Mouse (Mus musculus) neural tube, embryonic 14.5 days (tissue): Measurements from ENCODE around the gene Golm1. TPM values are rescaled to one million over a fixed set of nuclear protein-coding genes. Genes with fewer than 3 reads are reported as not detected.

ENCODE experiments used
- ATAC-seq: fragments of 200-750 bp; cut with Nextera tagmentation; 2 replicates; pipeline ENCODE4 v1.8.0; 2017; ENCODE audit warnings: low read depth, mild to moderate bottlenecking, moderate TSS enrichment, moderate library complexity
- H3K27ac ChIP-seq: fragments of 300-500 bp; sonication (generic); 2 replicates; pipeline ENCODE4 v1.5.1; 2014; ENCODE audit warnings: low read depth, mild to moderate bottlenecking, control low read depth, low read length, moderate library complexity, mixed read lengths
- H3K27me3 ChIP-seq: fragments of 300-500 bp; sonication (generic); 2 replicates; pipeline ENCODE4 v1.6.1; 2014; ENCODE audit warnings: low read length; ENCODE audit not compliant: control insufficient read depth, insufficient read depth
- H3K36me3 ChIP-seq: fragments of 300-500 bp; sonication (generic); 2 replicates; pipeline ENCODE4 v1.6.1; 2014; ENCODE audit warnings: low read length, mixed read lengths; ENCODE audit not compliant: control insufficient read depth, insufficient read depth
- H3K4me1 ChIP-seq: fragments of 300-500 bp; sonication (generic); 2 replicates; pipeline ENCODE4 v1.6.1; 2014; ENCODE audit warnings: low read length; ENCODE audit not compliant: control insufficient read depth, insufficient read depth
- H3K4me2 ChIP-seq: fragments of 300-500 bp; sonication (generic); 2 replicates; pipeline ENCODE4 v1.6.1; 2014; ENCODE audit warnings: mild to moderate bottlenecking, low read depth, low read length, control low read depth
- H3K4me3 ChIP-seq: fragments of 300-500 bp; sonication (generic); 2 replicates; pipeline ENCODE4 v1.5.1; 2014; ENCODE audit warnings: low read depth, low read length, control low read depth, mixed read lengths
- H3K9ac ChIP-seq: fragments of 300-500 bp; sonication (generic); replicated peaks from 2 replicates; pipeline ENCODE4 v1.6.1; 2014; ENCODE audit warnings: low read depth, mild to moderate bottlenecking, control low read depth, low read length, mixed read lengths
- H3K9me3 ChIP-seq: fragments of 300-500 bp; sonication (generic); 2 replicates; pipeline ENCODE4 v1.6.1; 2016; ENCODE audit warnings: low read length; ENCODE audit not compliant: control insufficient read depth
- WGBS: fragments of 180-500 bp; shearing (Covaris S2); extraction: QIAGEN DNeasy Blood & Tissue Kit; methylation state at CpG from one replicate; pipeline ENCODE4 v1.1.7; 2014; 5-methylcytosine and 5-hydroxymethylcytosine counted together
- polyA plus RNA-seq: library from polyadenylated mRNA; unstranded; fragments of >200 nt; fragmentation: Nextera tagmentation; extraction: Ambion mirVana; gene quantifications from 2 replicates; pipeline ENCODE4 v1.2.1, GENCODE M21; 2014

The Golm1 gene
- polyA plus RNA-seq, 1 experiment from 2014 or later: 21.4 TPM

DNA sequence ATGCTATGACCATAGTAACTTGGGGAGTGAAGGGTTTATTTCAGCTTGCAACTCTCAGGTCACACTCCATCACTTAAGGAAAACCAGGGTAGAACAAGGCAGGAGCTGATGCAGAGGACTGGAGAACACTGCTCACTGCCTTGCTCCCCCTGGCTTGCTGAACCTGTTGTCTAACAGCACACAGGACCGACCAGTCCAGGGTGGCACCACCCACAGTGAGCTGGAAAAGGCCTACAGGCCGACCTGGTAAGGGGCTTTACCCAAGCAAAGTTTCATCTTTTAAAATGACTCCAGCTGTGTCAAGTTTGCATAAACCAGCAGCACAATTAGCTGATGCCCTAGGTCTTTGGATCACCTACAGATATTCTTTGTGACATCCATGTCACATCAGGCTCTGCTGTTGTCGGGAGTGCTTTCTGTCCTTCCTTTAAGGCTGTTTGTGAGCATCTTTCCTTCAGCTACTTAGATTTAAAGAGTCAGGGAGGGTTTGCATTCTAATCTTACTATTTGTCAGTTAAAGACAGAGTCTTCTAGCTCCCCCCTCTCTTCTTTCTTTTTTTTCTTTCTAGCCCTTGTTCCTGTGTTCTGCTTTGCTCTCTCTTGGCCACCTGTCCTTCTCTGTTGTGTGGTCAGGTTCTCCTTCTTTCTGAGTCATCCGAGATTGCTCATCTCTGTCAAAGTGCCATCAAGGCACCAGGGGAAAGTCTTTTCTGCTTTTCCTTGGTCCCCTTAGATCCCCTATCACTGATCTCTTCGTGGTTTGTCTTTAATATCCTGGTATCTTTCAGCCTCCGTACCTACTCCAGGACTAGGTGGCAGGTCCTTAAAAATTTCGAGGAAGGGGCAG, 53.7 kb downstream of the Golm1 start:
- H3K4me1 ChIP-seq: no peaks in the 10 kb centered on the region
- peaks cover 70% of the 10 kb centered on the region for H3K36me3 ChIP-seq
- no peak overlapping the region for H3K27ac ChIP-seq
- no peak overlapping the region for H3K4me3 ChIP-seq
- no peaks in the 10 kb centered on the region for H3K9me3 ChIP-seq
- WGBS: 94% methylated on average over 7 of the region's 7 CpGs
- H3K4me2 ChIP-seq: no peak overlapping the region
- ATAC-seq: no peak
- no peak overlapping the region for H3K9ac ChIP-seq
- no peaks in the 10 kb centered on the region for H3K27me3 ChIP-seq

DNA sequence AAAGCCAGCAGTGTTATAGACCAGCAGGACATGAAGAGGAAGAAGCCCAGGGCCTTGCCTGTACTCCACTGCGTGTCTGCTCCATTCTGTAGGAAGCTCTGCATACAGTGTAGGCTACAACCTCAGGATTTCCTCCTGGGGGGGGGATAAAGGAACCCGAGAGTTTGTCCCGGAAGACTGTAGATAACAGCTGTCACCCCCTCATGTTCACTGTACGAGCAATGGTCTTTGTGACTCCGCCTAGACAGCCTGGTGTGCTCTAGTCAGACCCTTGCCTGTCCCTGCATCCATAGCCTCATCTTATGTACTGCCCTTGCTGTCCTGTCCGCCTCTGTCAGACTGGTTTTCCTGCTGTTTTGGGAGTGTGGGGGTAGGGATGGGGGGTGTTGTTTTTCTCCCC, 57.1 kb downstream of the Golm1 start:
- 90% methylated on average over 6 of the region's 6 CpGs for WGBS

DNA sequence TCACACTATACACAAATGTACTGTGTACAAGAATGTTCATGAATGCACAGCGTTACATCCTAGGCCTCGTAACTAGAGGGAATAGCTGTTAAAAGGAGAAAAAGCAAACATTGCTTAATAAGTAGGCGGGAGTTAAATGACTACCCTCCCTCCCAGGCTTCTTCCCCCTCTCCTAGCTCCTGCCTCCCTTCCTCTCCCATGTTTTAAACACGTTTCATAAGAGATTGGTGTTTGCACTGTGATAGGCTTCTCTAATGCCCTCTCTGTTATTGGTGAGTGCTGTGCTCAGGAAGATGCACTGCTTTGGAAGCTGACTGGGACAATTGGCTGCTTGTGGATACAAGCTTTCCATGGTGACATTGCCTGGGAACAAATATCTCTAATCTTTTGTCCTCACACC, 60.1 kb downstream of the Golm1 start:
- peaks cover 54% of the 10 kb centered on the region for H3K36me3 ChIP-seq
- ATAC-seq: no peak
- H3K27ac ChIP-seq: no peak overlapping the region

More for the DNA sequence above, 57.1 kb downstream of the Golm1 start:
- H3K36me3 ChIP-seq: peaks cover 59% of the 10 kb centered on the region
- H3K4me3 ChIP-seq: no peak overlapping the region
- no peak overlapping the region for H3K4me2 ChIP-seq
- no peaks in the 10 kb centered on the region for H3K27me3 ChIP-seq
- no peak overlapping the region for H3K27ac ChIP-seq
- no peaks in the 10 kb centered on the region for H3K9me3 ChIP-seq
- H3K4me1 ChIP-seq: no peaks in the 10 kb centered on the region
- ATAC-seq: no peak
- H3K9ac ChIP-seq: no peak overlapping the region

DNA sequence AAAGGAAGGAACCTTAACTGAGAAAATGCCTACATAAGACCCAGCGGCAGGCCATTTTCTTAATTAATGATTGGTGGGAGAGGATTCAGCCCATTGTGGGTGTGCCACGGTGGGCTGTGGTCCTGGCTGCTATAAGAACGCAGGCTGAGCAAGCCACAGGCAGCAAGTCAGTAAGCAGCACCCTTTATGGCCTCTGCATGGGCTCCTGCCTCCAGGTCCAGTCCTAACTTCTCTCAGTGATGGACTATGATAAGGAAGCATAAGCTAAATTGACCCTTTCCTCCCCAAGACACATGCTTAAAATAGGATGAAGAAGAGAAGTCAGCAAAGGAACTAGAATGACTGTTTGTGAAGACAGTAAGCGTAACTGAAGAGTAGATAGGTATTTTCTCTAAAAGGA, 60.5 kb downstream of the Golm1 start:
- H3K36me3 ChIP-seq: peaks cover 56% of the 10 kb centered on the region

More for the DNA sequence above, 60.1 kb downstream of the Golm1 start:
- Histone ChIP-seq H3K4me3 (no peak overlapping the region), H3K9me3 (no peaks in the 10 kb centered on the region), H3K27me3 (no peaks in the 10 kb centered on the region), H3K9ac (no peak overlapping the region), H3K4me1 (no peaks in the 10 kb centered on the region), H3K4me2 (no peak overlapping the region)
- WGBS: 91% methylated on average over 4 of the region's 4 CpGs

DNA sequence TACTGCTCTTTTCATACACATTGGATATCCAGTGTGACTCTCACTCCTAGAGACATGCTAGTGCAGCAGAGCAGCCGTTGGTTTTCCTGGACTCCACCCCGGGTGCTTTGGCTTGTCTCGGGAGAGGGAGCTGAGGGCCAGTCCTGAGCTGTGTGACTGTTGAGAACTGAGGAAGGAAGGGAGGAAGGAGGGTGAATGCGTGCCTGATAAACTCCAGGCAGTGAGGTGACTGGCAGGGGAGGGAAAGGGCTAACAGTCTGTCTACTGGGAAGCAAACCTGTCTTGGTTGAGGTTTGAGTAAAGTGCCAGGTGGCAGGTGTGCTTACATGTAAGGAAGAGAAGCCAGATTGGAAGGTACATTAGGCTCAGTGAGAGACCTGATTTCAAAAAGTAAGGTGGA, 61.7 kb downstream of the Golm1 start:
- H3K9me3 ChIP-seq: no peaks in the 10 kb centered on the region
- no peak overlapping the region for H3K4me2 ChIP-seq
- no peaks in the 10 kb centered on the region for H3K27me3 ChIP-seq
- H3K4me3 ChIP-seq: no peak overlapping the region
- 90% methylated on average over 4 of the region's 4 CpGs for WGBS
- H3K27ac ChIP-seq: no peak overlapping the region
- H3K9ac ChIP-seq: no peak overlapping the region
- no peak for ATAC-seq
- peaks cover 58% of the 10 kb centered on the region for H3K36me3 ChIP-seq
- H3K4me1 ChIP-seq: no peaks in the 10 kb centered on the region

More for the DNA sequence above, 60.5 kb downstream of the Golm1 start:
- Histone ChIP-seq H3K27ac (no peak overlapping the region), H3K27me3 (no peaks in the 10 kb centered on the region), H3K4me1 (no peaks in the 10 kb centered on the region), H3K4me2 (no peak overlapping the region), H3K9ac (no peak overlapping the region), H3K4me3 (no peak overlapping the region), H3K9me3 (no peaks in the 10 kb centered on the region)
- 69% methylated on average over 4 of the region's 4 CpGs for WGBS
- ATAC-seq: no peak

DNA sequence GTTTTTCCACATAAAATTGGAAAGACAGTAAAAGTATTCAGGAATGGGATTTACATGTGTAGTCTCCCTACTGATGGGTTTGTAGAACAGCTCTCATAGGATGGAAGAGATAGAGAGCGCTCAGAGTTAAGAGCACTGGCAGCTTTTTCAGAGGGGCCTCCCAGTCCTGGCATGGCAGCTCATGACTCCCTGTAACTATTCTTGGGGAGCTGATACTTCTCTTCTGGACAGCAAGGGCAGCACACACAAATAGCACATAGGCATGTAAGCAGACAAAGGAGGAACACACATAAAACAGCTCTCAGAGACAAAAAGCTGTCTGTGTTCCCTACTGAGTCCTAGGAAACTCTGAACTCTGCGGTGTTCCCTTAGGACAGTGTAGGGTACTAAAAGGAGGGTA, 65.2 kb downstream of the Golm1 start:
- WGBS: 97% methylated on average over 2 of the region's 2 CpGs
- peaks cover 69% of the 10 kb centered on the region for H3K36me3 ChIP-seq
- ATAC-seq: no peak
- H3K27me3 ChIP-seq: no peaks in the 10 kb centered on the region
- H3K27ac ChIP-seq: no peak overlapping the region
- no peak overlapping the region for H3K4me3 ChIP-seq
- no peaks in the 10 kb centered on the region for H3K9me3 ChIP-seq
- no peak overlapping the region for H3K4me2 ChIP-seq
- H3K4me1 ChIP-seq: no peaks in the 10 kb centered on the region
- H3K9ac ChIP-seq: no peak overlapping the region

DNA sequence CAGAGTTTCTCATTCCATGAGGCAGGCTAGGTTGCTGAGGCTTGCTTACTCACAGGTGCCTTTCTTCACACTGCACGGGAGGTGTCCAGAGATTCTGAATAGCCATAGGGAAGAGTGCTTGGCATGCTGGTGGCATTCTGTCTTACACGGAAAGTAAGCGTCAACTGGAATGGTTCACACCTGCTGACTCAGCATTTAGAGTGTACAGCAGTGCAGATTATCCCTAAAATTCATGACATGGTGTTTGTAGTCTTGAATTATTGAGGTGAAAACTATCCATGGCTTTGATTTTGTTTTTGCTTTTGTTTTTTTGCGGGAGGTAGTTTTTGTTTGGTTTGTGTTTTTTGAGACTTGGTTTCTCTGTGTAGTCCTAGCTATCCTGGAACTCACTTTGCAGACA, 65.7 kb downstream of the Golm1 start:
- Histone ChIP-seq H3K9me3 (no peaks in the 10 kb centered on the region), H3K4me3 (no peak overlapping the region), H3K4me1 (no peaks in the 10 kb centered on the region), H3K27me3 (no peaks in the 10 kb centered on the region), H3K27ac (no peak overlapping the region), H3K4me2 (no peak overlapping the region), H3K9ac (no peak overlapping the region), H3K36me3 (peaks cover 64% of the 10 kb centered on the region)
- WGBS: 91% methylated on average over 4 of the region's 4 CpGs
- no peak for ATAC-seq

DNA sequence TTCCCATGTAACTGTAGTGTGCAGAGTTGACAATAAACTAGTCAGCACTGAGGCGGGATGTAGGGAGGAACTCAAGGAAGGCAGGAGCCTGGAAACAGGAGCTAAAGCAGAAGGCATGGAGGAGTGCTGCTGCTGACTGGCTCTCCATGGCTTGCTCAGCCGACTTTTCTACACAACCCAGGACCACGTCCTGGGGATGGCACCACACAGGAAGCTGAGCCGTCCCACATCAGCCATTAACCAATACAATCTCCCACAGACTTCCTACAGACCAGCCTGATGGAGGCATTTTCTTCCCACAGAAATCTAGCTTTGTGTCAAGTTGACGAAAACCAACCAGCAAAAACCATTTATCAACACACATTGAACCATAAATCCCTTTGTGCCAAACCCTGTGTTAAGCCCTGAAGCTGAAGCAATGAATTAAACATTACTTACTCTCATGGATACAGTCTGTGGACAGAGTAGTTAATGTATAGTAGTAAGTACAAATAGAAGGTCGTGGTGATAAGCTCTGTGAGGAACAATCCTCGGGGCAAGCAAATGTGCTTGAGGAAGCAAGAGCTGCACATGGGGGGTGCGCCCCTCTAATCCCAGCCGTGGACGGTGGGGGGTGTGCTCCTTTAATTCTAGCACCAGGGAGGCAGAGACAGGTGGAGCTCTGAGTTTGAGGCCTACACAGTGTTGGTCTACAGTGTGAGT, 70.2 kb downstream of the Golm1 start:
- H3K9me3 ChIP-seq: no peaks in the 10 kb centered on the region
- WGBS: 80% methylated on average over 10 of the region's 10 CpGs
- ATAC-seq: no peak
- no peaks in the 10 kb centered on the region for H3K4me1 ChIP-seq
- H3K27ac ChIP-seq: no peak overlapping the region
- no peak overlapping the region for H3K4me3 ChIP-seq
- peaks cover 72% of the 10 kb centered on the region for H3K36me3 ChIP-seq
- no peak overlapping the region for H3K4me2 ChIP-seq
- no peak overlapping the region for H3K9ac ChIP-seq
- no peaks in the 10 kb centered on the region for H3K27me3 ChIP-seq

DNA sequence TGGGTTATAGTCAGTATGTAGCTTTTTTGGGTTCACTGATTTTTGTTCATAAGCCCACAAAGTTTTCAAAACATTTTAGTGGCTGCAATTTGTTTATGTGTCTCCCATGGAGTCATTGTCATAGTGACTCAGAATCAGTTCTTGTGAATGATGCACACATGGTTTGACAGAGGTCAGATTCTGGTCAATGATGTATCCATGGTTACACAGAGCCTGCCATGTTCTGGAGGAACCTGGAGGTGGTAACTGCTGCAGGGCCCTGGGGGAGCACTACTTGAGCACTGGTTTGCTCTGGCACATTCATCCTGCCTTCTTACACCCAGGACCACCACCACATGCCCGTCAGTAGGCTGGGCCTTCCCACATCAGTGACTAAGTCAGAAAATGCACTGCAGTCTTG, 71.1 kb downstream of the Golm1 start:
- 56% methylated on average over 1 of the region's 1 CpGs for WGBS
- H3K36me3 ChIP-seq: peaks cover 73% of the 10 kb centered on the region

More for the DNA sequence above, 71.1 kb downstream of the Golm1 start:
- Histone ChIP-seq H3K4me3 (no peak overlapping the region), H3K4me2 (no peak overlapping the region), H3K4me1 (no peaks in the 10 kb centered on the region), H3K27me3 (no peaks in the 10 kb centered on the region), H3K9me3 (no peaks in the 10 kb centered on the region), H3K9ac (no peak overlapping the region), H3K27ac (no peak overlapping the region)
- no peak for ATAC-seq
